Mouse (Mus musculus): ENCODE results near the gene 5730596B20Rik. TPM values are rescaled to one million over a fixed set of nuclear protein-coding genes. Genes with fewer than 3 reads are reported as not detected.
A peak's percentile ranks its signal among the peaks of the same experiment; 100 is the strongest.

Gene 5730596B20Rik
- polyA plus RNA-seq, 1 experiment from 2014 or later, result 0.05 TPM

DNA sequence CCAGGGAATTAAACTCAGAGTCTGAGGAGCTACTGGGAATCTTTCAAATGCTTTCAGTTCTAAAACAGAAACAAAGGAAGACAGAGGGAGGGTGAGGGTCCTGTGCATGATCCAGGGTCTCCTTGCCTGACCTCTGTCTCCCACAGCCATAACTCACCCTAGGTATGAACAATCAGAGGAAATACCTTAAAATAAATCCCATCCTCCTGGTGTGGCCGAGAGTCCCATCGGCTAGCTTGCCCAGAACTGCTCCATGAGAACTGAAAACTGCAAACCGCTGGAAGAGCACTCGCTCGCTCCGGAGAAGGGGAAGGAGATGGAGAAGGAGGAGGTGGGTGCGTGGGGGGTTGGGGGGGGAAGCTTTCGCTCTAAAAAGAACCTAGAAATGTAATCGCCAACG, 2.4 kb downstream of the 5730596B20Rik start:
- Histone ChIP-seq H3K4me3 (ENCODE audit: low read depth, low read length) (no peak overlapping the region), H3K36me3 (ENCODE audit: control insufficient read depth, insufficient read depth) (no peaks in the 10 kb centered on the region), H3K4me1 (ENCODE audit: control insufficient read depth, low read depth, low read length) (peaks cover 3% of the 10 kb centered on the region; the same call in 1 of the 2 replicates), H3K27ac (ENCODE audit: low read length) (no peak overlapping the region), H3K27me3 (ENCODE audit: control insufficient read depth, insufficient read depth, low read depth, low read length) (peaks cover 78% of the 10 kb centered on the region), H3K9ac (ENCODE audit: low read depth, low read length) (peak overlapping the region; percentile 14; the same call in 1 of the 2 replicates), H3K4me2 (ENCODE audit: low read depth, low read length) (no peak overlapping the region), H3K9me3 (replicated peaks; ENCODE audit: control insufficient read depth, low read length) (no peaks in the 10 kb centered on the region)
- ATAC-seq (ENCODE audit: low read depth), result no peak
- WGBS (ENCODE audit: insufficient replicate concordance), result 29% methylated on average over 10 of the region's 10 CpGs

DNA sequence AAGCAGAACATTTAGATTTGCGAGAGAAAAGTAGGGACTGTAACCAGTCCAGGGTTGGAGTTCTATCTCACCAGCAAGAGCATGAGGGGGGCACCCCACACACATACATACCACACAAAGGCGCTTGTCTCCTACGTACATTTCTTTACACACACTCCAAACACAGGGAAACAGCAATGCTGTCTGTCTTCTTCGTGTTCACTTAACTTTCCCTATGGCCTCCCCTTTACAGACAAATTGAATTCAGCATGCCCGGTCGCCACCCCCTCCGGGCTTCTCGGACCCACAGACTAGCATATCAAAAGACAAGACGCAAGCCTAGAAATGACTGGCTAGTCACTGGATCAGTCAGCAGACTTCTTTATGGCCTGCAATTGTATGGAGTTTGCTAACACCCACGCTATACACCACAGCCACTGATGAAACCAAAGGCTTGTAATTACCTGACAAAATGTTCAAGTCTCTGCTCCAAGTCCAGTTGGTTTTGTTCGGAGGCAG, 3.0 kb downstream of the 5730596B20Rik start:
- Histone ChIP-seq H3K9ac (ENCODE audit: low read depth, low read length) (no peak overlapping the region), H3K9me3 (replicated peaks; ENCODE audit: control insufficient read depth, low read length) (no peaks in the 10 kb centered on the region), H3K27me3 (ENCODE audit: control insufficient read depth, insufficient read depth, low read depth, low read length) (peaks cover 74% of the 10 kb centered on the region), H3K36me3 (ENCODE audit: control insufficient read depth, insufficient read depth) (no peaks in the 10 kb centered on the region), H3K4me1 (ENCODE audit: control insufficient read depth, low read depth, low read length) (peaks cover 3% of the 10 kb centered on the region; the same call in 1 of the 2 replicates), H3K27ac (ENCODE audit: low read length) (no peak overlapping the region), H3K4me2 (ENCODE audit: low read depth, low read length) (no peak overlapping the region), H3K4me3 (ENCODE audit: low read depth, low read length) (no peak overlapping the region)
- 40% methylated on average over 11 of the region's 11 CpGs for WGBS (ENCODE audit: insufficient replicate concordance)
- no peak for ATAC-seq (ENCODE audit: low read depth)

DNA sequence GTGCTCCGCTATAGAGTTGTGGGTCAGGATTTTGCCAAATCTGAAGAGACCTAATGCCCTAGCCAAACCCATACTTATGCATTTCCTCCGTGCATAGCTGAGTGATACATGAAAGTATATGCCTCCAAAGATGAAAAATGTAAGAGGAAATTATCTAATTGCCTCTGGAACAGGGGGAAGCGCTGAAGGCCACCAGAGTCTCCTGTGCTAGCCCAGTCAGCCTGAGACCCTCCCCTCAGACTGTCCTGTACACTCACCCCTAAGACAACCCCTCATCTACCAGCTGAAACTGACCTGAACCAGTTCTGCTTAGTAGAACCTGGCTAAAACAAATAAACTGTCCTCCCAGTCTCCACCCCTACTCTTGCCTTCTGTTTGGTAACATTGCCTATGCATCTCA, 3.4 kb downstream of the 5730596B20Rik start:
- Histone ChIP-seq H3K36me3 (ENCODE audit: control insufficient read depth, insufficient read depth) (no peaks in the 10 kb centered on the region), H3K27ac (ENCODE audit: low read length) (no peak overlapping the region), H3K4me3 (ENCODE audit: low read depth, low read length) (no peak overlapping the region), H3K27me3 (ENCODE audit: control insufficient read depth, insufficient read depth, low read depth, low read length) (peaks cover 69% of the 10 kb centered on the region), H3K9me3 (replicated peaks; ENCODE audit: control insufficient read depth, low read length) (no peaks in the 10 kb centered on the region), H3K4me2 (ENCODE audit: low read depth, low read length) (no peak overlapping the region), H3K4me1 (ENCODE audit: control insufficient read depth, low read depth, low read length) (peaks cover 3% of the 10 kb centered on the region; the same call in 1 of the 2 replicates), H3K9ac (ENCODE audit: low read depth, low read length) (no peak overlapping the region)
- 50% methylated on average over 3 of the region's 3 CpGs for WGBS (ENCODE audit: insufficient replicate concordance)
- no peak for ATAC-seq (ENCODE audit: low read depth)

DNA sequence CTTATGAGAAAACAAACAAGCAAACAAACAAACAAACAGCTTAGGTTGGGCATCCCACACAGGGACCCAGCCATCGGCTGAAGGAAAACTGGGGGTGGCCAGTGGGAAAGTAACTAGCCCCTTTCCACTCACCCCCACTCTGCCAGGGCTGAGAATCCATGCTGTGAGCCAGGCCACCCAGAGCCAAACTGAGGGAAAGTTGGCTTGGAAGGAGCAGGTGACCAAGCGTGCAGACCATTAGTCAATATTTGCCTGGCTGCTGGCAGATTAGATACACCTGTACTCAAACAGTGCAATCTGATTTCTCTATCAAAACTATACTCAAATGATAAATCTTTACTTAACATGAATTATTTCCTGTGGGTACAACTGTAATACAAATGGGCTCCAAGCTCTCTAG, 4.7 kb downstream of the 5730596B20Rik start:
- H3K4me3 ChIP-seq (ENCODE audit: low read depth, low read length), result no peak overlapping the region
- peaks cover 3% of the 10 kb centered on the region; the same call in 1 of the 2 replicates for H3K4me1 ChIP-seq (ENCODE audit: control insufficient read depth, low read depth, low read length)
- H3K4me2 ChIP-seq (ENCODE audit: low read depth, low read length), result no peak overlapping the region
- no peak overlapping the region for H3K27ac ChIP-seq (ENCODE audit: low read length)
- 48% methylated on average over 2 of the region's 2 CpGs for WGBS (ENCODE audit: insufficient replicate concordance)
- ATAC-seq (ENCODE audit: low read depth), result no peak
- peaks cover 68% of the 10 kb centered on the region for H3K27me3 ChIP-seq (ENCODE audit: control insufficient read depth, insufficient read depth, low read depth, low read length)
- H3K9ac ChIP-seq (ENCODE audit: low read depth, low read length), result no peak overlapping the region
- no peaks in the 10 kb centered on the region for H3K9me3 ChIP-seq (replicated peaks; ENCODE audit: control insufficient read depth, low read length)
- H3K36me3 ChIP-seq (ENCODE audit: control insufficient read depth, insufficient read depth), result no peaks in the 10 kb centered on the region

DNA sequence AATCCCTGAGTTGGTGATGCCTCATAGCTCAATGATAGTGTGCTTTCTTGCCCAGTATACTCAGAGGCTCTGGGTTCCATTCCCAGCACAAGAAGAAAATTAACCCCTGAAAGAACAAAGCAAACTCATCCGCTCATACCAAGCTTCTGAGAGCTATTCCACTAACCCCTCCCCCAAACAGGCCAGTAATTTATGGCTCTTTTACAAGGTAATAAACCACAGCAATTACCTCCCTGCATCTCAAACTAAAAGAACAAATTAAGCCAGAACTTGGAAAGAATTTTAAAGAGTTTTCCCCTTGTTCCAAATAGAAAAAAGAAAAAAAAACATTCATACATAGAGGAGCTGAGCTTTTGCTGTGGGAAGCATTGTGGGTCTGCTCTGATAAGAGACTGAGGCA, 5.5 kb downstream of the 5730596B20Rik start:
- WGBS (ENCODE audit: insufficient replicate concordance), result 67% methylated on average over 1 of the region's 1 CpGs
- no peak for ATAC-seq (ENCODE audit: low read depth)
- Histone ChIP-seq H3K27me3 (ENCODE audit: control insufficient read depth, insufficient read depth, low read depth, low read length) (peaks cover 68% of the 10 kb centered on the region), H3K9ac (ENCODE audit: low read depth, low read length) (no peak overlapping the region), H3K27ac (ENCODE audit: low read length) (no peak overlapping the region), H3K9me3 (replicated peaks; ENCODE audit: control insufficient read depth, low read length) (no peaks in the 10 kb centered on the region), H3K36me3 (ENCODE audit: control insufficient read depth, insufficient read depth) (no peaks in the 10 kb centered on the region), H3K4me1 (ENCODE audit: control insufficient read depth, low read depth, low read length) (peaks cover 3% of the 10 kb centered on the region; the same call in 1 of the 2 replicates), H3K4me2 (ENCODE audit: low read depth, low read length) (no peak overlapping the region; the same call in 1 of the 2 replicates), H3K4me3 (ENCODE audit: low read depth, low read length) (no peak overlapping the region)

DNA sequence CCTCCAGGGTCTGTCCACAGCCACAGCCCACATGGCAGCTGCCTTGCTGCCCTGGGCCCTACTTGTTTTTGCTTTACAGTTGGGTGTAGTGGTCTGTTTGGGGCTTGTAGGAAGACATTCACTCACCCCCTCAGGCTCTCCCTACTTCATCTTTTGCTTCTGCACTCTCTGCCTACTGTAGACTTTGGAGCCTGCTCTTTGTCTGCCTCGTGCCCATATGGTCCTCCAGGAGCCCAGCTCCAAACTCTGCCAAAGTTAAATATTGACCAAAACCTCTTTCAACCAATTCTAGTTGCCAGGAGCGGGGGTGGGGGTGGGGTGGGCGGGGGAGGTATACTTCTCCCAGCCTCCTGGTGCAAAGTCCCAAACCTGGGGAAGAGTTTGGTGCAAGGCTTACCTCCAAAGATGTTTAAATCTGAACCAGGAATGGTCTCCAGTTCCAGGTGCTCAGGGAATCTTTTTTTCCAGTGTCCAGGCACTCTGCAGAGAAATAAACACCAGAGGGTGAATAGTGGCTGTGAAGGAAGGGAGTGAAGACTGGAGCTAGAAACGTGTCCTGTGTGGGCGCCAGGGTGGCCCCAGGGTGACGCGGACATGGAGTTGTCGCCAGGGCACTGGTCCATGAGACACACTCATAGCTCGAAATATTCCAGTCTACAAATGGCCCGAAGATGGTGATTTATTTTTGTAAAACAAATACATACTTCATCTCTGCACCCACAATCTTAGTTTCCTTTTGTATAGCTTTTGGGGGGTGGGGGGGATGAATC, 6.2 kb downstream of the 5730596B20Rik start:
- peak; percentile 64 for ATAC-seq (ENCODE audit: low read depth)
- H3K9me3 ChIP-seq (replicated peaks; ENCODE audit: control insufficient read depth, low read length), result no peaks in the 10 kb centered on the region
- peaks cover 62% of the 10 kb centered on the region for H3K27me3 ChIP-seq (ENCODE audit: control insufficient read depth, insufficient read depth, low read depth, low read length)
- H3K4me2 ChIP-seq (ENCODE audit: low read depth, low read length), result peak overlapping the region; percentile 27; the same call in 1 of the 2 replicates
- H3K27ac ChIP-seq (ENCODE audit: low read length), result no peak overlapping the region
- no peaks in the 10 kb centered on the region for H3K36me3 ChIP-seq (ENCODE audit: control insufficient read depth, insufficient read depth)
- peaks cover 3% of the 10 kb centered on the region; the same call in 1 of the 2 replicates for H3K4me1 ChIP-seq (ENCODE audit: control insufficient read depth, low read depth, low read length)
- H3K4me3 ChIP-seq (ENCODE audit: low read depth, low read length), result no peak overlapping the region
- 40% methylated on average over 10 of the region's 10 CpGs for WGBS (ENCODE audit: insufficient replicate concordance)
- no peak overlapping the region for H3K9ac ChIP-seq (ENCODE audit: low read depth, low read length)

DNA sequence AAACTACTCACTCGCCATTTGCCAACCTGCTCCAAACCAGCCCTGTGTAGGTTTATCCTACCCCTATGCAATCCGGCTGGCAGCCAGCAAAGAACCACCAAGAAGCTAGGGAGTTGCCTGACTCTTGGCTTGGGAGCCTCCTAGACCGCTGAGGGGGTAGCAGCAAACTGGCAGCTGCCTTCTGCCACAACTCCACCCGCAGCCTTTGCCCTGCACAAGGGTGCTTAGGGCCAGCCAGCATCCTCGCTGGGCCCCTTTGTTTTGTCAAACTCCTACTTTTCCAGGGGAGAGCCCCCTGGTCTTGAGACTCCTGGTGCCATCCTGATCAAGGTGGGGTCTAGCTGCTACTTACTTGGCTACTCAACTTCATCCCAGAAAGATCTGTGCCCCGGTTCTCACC, 7.4 kb downstream of the 5730596B20Rik start:
- H3K4me2 ChIP-seq (ENCODE audit: low read depth, low read length), result no peak overlapping the region

DNA sequence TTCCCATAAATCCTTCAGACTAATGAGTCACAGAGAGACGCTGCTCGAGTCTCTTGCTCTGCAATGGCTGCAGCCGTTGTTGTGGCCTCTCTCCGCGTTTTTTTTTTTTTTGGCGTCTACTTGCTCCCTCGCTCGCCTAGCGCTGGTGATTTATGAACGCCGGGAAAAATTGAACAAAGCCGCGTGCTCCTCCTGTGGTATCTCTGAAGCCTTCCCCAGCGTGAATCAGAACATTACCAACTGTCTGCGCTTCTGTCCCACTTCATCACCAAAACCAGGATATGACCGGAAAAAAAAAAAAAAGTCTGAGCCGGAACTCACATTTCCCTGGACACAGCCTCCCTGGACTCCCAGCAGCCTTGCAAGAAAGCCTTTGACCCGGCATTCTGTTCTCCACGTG, 7.9 kb downstream of the 5730596B20Rik start:
- H3K27me3 ChIP-seq (ENCODE audit: control insufficient read depth, insufficient read depth, low read depth, low read length), result peaks cover 62% of the 10 kb centered on the region
- no peak overlapping the region for H3K27ac ChIP-seq (ENCODE audit: low read length)

More for the DNA sequence above, 7.4 kb downstream of the 5730596B20Rik start:
- Histone ChIP-seq H3K9ac (ENCODE audit: low read depth, low read length) (no peak overlapping the region), H3K27ac (ENCODE audit: low read length) (no peak overlapping the region), H3K4me3 (ENCODE audit: low read depth, low read length) (no peak overlapping the region), H3K9me3 (replicated peaks; ENCODE audit: control insufficient read depth, low read length) (no peaks in the 10 kb centered on the region), H3K27me3 (ENCODE audit: control insufficient read depth, insufficient read depth, low read depth, low read length) (peaks cover 62% of the 10 kb centered on the region), H3K36me3 (ENCODE audit: control insufficient read depth, insufficient read depth) (no peaks in the 10 kb centered on the region), H3K4me1 (ENCODE audit: control insufficient read depth, low read depth, low read length) (peaks cover 3% of the 10 kb centered on the region; the same call in 1 of the 2 replicates)
- WGBS (ENCODE audit: insufficient replicate concordance), result 35% methylated on average over 6 of the region's 6 CpGs
- no peak for ATAC-seq (ENCODE audit: low read depth)

DNA sequence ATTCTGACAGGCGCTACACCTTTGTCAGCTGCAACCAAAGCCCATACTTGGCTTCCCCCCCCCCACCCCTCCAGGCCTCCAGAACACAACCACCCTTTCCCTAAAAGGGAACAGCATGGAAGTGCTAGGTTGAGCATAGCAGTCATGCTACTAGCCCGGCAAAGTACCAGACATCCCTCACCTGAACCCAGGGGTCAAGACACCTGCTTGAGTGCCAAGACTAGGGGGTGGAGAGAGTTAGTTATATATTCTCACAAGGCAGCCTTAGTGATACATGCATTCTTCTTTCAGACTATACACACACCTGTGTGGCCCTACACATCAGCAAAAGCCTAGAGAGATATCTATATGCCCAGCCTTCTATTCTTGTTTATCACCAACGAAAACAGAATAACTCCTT, 8.5 kb downstream of the 5730596B20Rik start:
- Histone ChIP-seq H3K27ac (ENCODE audit: low read length) (no peak overlapping the region), H3K27me3 (ENCODE audit: control insufficient read depth, insufficient read depth, low read depth, low read length) (peaks cover 62% of the 10 kb centered on the region), H3K4me2 (ENCODE audit: low read depth, low read length) (no peak overlapping the region), H3K36me3 (ENCODE audit: control insufficient read depth, insufficient read depth) (no peaks in the 10 kb centered on the region), H3K4me3 (ENCODE audit: low read depth, low read length) (no peak overlapping the region), H3K9me3 (replicated peaks; ENCODE audit: control insufficient read depth, low read length) (no peaks in the 10 kb centered on the region), H3K4me1 (ENCODE audit: control insufficient read depth, low read depth, low read length) (peaks cover 3% of the 10 kb centered on the region; the same call in 1 of the 2 replicates), H3K9ac (ENCODE audit: low read depth, low read length) (no peak overlapping the region)
- WGBS (ENCODE audit: insufficient replicate concordance), result 41% methylated on average over 3 of the region's 3 CpGs
- no peak for ATAC-seq (ENCODE audit: low read depth)

More for the DNA sequence above, 7.9 kb downstream of the 5730596B20Rik start:
- ATAC-seq (ENCODE audit: low read depth), result no peak
- 0 out of 2 replicates have a peak overlapping the region, but pooled peaks have one; percentile 10 for H3K4me2 ChIP-seq (ENCODE audit: low read depth, low read length)
- 10% methylated on average over 19 of the region's 19 CpGs for WGBS (ENCODE audit: insufficient replicate concordance)
- H3K4me3 ChIP-seq (ENCODE audit: low read depth, low read length), result no peak overlapping the region
- H3K36me3 ChIP-seq (ENCODE audit: control insufficient read depth, insufficient read depth), result no peaks in the 10 kb centered on the region
- peaks cover 3% of the 10 kb centered on the region; the same call in 1 of the 2 replicates for H3K4me1 ChIP-seq (ENCODE audit: control insufficient read depth, low read depth, low read length)
- H3K9me3 ChIP-seq (replicated peaks; ENCODE audit: control insufficient read depth, low read length), result no peaks in the 10 kb centered on the region
- no peak overlapping the region for H3K9ac ChIP-seq (ENCODE audit: low read depth, low read length)
